Mouse (Mus musculus): ENCODE results near the gene Rnpepl1.
A peak's percentile ranks its signal among the peaks of the same experiment; 100 is the strongest.

Gene Rnpepl1

GRCm38 (mm10) chr1:92910239-92910885 is at the start of gene Rnpepl1:
Gene Rnpepl1 (plus strand): TSS chr1:92910783.
- DNase-seq (ENCODE audit: low spot score): peak; percentile 75

- DNase-seq (ENCODE audit: low spot score): no peak
Measured at GRCm38 (mm10) chr1:92861503-92861902, 49.1 kb upstream of the Rnpepl1 start.

GRCm38 (mm10) chr1:92863268-92863667 is 47.3 kb upstream of the Rnpepl1 start:
- no peak for DNase-seq (ENCODE audit: low spot score)

- DNase-seq (ENCODE audit: low spot score): no peak
Measured at GRCm38 (mm10) chr1:92866170-92866569, 44.4 kb upstream of the Rnpepl1 start.

GRCm38 (mm10) chr1:92869985-92870384 is 40.6 kb upstream of the Rnpepl1 start:
- DNase-seq (ENCODE audit: low spot score): no peak

GRCm38 (mm10) chr1:92872666-92873065 is 37.9 kb upstream of the Rnpepl1 start:
- DNase-seq (ENCODE audit: low spot score): no peak

GRCm38 (mm10) chr1:92874011-92874410 is 36.6 kb upstream of the Rnpepl1 start:
- no peak for DNase-seq (ENCODE audit: low spot score)

GRCm38 (mm10) chr1:92875360-92876111 is 35.0 kb upstream of the Rnpepl1 start:
- DNase-seq (ENCODE audit: low spot score): no peak

GRCm38 (mm10) chr1:92877431-92877978 is 33.1 kb upstream of the Rnpepl1 start:
- no peak for DNase-seq (ENCODE audit: low spot score)

GRCm38 (mm10) chr1:92878066-92878741 is 32.4 kb upstream of the Rnpepl1 start:
- DNase-seq (ENCODE audit: low spot score): no peak

GRCm38 (mm10) chr1:92879266-92879665 is 31.3 kb upstream of the Rnpepl1 start:
- DNase-seq (ENCODE audit: low spot score): no peak

- DNase-seq (ENCODE audit: low spot score): no peak
Measured at GRCm38 (mm10) chr1:92880101-92880500, 30.5 kb upstream of the Rnpepl1 start.

GRCm38 (mm10) chr1:92881982-92882381 is 28.6 kb upstream of the Rnpepl1 start:
- no peak for DNase-seq (ENCODE audit: low spot score)

GRCm38 (mm10) chr1:92888901-92889655 is 21.5 kb upstream of the Rnpepl1 start:
- DNase-seq (ENCODE audit: low spot score): no peak

GRCm38 (mm10) chr1:92892791-92893190 is 17.8 kb upstream of the Rnpepl1 start:
- DNase-seq (ENCODE audit: low spot score): no peak

GRCm38 (mm10) chr1:92893896-92894295 is 16.7 kb upstream of the Rnpepl1 start:
- no peak for DNase-seq (ENCODE audit: low spot score)

- DNase-seq (ENCODE audit: low spot score): peak; percentile 69
Measured at GRCm38 (mm10) chr1:92895089-92895488, 15.5 kb upstream of the Rnpepl1 start.

- peak; percentile 50 for DNase-seq (ENCODE audit: low spot score)
Measured at GRCm38 (mm10) chr1:92902786-92903185, 7.8 kb upstream of the Rnpepl1 start, which contains the start of gene Ankmy1. Gene Ankmy1 (minus strand): TSS chr1:92902906.

- no peak for DNase-seq (ENCODE audit: low spot score)
Measured at GRCm38 (mm10) chr1:92903627-92904026, 7.0 kb upstream of the Rnpepl1 start.

GRCm38 (mm10) chr1:92905703-92906310 is 4.8 kb upstream of the Rnpepl1 start:
- DNase-seq (ENCODE audit: low spot score): no peak
